In the genomic region with DNA sequence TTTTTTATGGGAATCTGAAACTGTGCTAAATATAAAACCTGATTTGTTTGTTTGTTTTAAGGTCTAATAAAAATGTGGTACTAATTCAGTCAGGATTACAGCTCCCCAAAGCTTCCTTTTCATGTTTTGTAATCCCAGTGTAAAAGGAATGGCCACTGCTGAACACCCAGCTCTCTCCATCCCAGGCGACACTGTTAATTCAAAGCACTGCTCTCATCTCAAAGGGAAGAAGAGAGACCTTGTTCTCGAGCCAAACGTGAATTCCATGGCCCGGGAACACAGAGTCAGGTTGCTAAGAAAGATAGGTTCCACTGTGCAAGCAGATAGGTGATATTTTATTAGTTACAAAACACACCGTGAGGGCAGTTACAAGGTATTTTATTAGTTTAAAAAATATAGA, we compare ENCODE assay signal across 17 mouse cellular contexts.
DNase-seq lines count a peak whose midpoint lies in the region; ATAC-seq and TF ChIP-seq lines count a peak whose summit lies in the region.
"Had no signal": no experiment of that assay in that cellular context is flagged by ENCODE, and none has a peak within 500 bp of the region (broad histone marks: within the 10 kb centered on the region; RNA-seq: fewer than 3 reads in every experiment).

No protein-coding gene starts in this region.

- no peaks in the 10 kb centered on the region for H3K36me3 ChIP-seq in heart, adult 2 months (ENCODE audit: control insufficient read depth, insufficient read depth, low read length)
- H3K36me3 ChIP-seq in kidney, embryonic 15.5 days: no peaks in the 10 kb centered on the region
- no peaks in the 10 kb centered on the region for H3K36me3 ChIP-seq in midbrain, embryonic 14.5 days (ENCODE audit: control insufficient read depth, insufficient read depth, low read length)
- no peaks in the 10 kb centered on the region for H3K36me3 ChIP-seq in midbrain, embryonic 11.5 days (ENCODE audit: control insufficient read depth, insufficient read depth, low read length)
- H3K36me3 ChIP-seq: embryonic facial prominence, embryonic 10.5 days; forebrain, embryonic 12.5 days; G1E; limb, embryonic 13.5 days had no signal

- no peak for TF ChIP-seq EP300 in heart, adult 2 months (IDR thresholded peaks at IDR 0.05; ENCODE audit: insufficient read depth, low read depth, low read length)

- no peak for DNase-seq in heart, adult 2 months
- DNase-seq in heart, adult 8-10 months (ENCODE audit: low spot score): no peak
- DNase-seq in kidney, adult 18-20 months: no peak
- DNase-seq in midbrain, embryonic 14.5 days: peak; percentile 34
- no peak for DNase-seq in midbrain, embryonic 11.5 days (ENCODE audit: low spot score, missing footprints)
- no peak for DNase-seq in embryo, embryonic 11 days
- DNase-seq: cerebellum, adult 8-10 months; right cerebral cortex, postnatal 14 days; spleen, adult 18-20 months; thymus, postnatal 36 days had no signal

- no peaks in the 10 kb centered on the region for H3K27me3 ChIP-seq in heart, adult 2 months (ENCODE audit: control insufficient read depth, insufficient read depth, low read length)
- no peaks in the 10 kb centered on the region for H3K27me3 ChIP-seq in kidney, embryonic 15.5 days
- no peaks in the 10 kb centered on the region for H3K27me3 ChIP-seq in midbrain, embryonic 14.5 days (ENCODE audit: control insufficient read depth, insufficient read depth, low read length)
- H3K27me3 ChIP-seq in midbrain, embryonic 11.5 days (ENCODE audit: control insufficient read depth, insufficient read depth, low read length): no peaks in the 10 kb centered on the region
- H3K27me3 ChIP-seq: forebrain, embryonic 12.5 days; limb, embryonic 13.5 days; megakaryocyte, embryonic 14.5 days had no signal

- H3K79me2 ChIP-seq in heart, adult 2 months (replicated peaks; ENCODE audit: control insufficient read depth, insufficient read depth, low read length): no peaks in the 10 kb centered on the region

- peak overlapping the region; percentile 85 for H3K27ac ChIP-seq in heart, adult 2 months
- H3K27ac ChIP-seq in kidney, embryonic 15.5 days: peak overlapping the region; percentile 48; the same call in 1 of the 2 replicates
- H3K27ac ChIP-seq in midbrain, embryonic 14.5 days (replicated peaks; ENCODE audit: low read depth, low read length): no peak overlapping the region
- H3K27ac ChIP-seq in midbrain, embryonic 11.5 days (ENCODE audit: low read depth, low read length): no peak overlapping the region
- H3K27ac ChIP-seq: embryonic facial prominence, embryonic 10.5 days; forebrain, embryonic 12.5 days; limb, embryonic 13.5 days had no signal

- intact Hi-C loops in heart, adult 2 months (cut with DNase I): loop anchor here (5.0 kb wide), 1 partner anchor 73 kb away; no protein-coding TSS in a partner anchor

- 0 out of 2 replicates have a peak, but pooled peaks cover 3% of the 10 kb centered on the region for H3K9me3 ChIP-seq in kidney, embryonic 15.5 days (replicated peaks)
- 0 out of 2 replicates have a peak, but pooled peaks cover 3% of the 10 kb centered on the region for H3K9me3 ChIP-seq in midbrain, embryonic 14.5 days (ENCODE audit: control insufficient read depth, low read length)
- H3K9me3 ChIP-seq in midbrain, embryonic 11.5 days (ENCODE audit: control insufficient read depth, low read length): peaks cover 2% of the 10 kb centered on the region; the same call in 1 of the 2 replicates
- H3K9me3 ChIP-seq: forebrain, embryonic 12.5 days had no signal

- no peak for TF ChIP-seq POLR2A in heart, adult 2 months (IDR thresholded peaks at IDR 0.05; ENCODE audit: insufficient read depth, low read depth, low read length)

- H3K4me1 ChIP-seq in heart, adult 2 months (ENCODE audit: control insufficient read depth, insufficient read depth, low read length): peaks cover 11% of the 10 kb centered on the region
- H3K4me1 ChIP-seq in kidney, embryonic 15.5 days: peaks cover 13% of the 10 kb centered on the region
- H3K4me1 ChIP-seq in midbrain, embryonic 14.5 days (ENCODE audit: control insufficient read depth, insufficient read depth, low read length): 0 out of 2 replicates have a peak, but pooled peaks cover 2% of the 10 kb centered on the region
- H3K4me1 ChIP-seq in midbrain, embryonic 11.5 days (ENCODE audit: control insufficient read depth, insufficient read depth, low read length): no peaks in the 10 kb centered on the region; the same call in 1 of the 2 replicates

- H3K4me2 ChIP-seq in kidney, embryonic 15.5 days: no peak overlapping the region
- H3K4me2 ChIP-seq in midbrain, embryonic 14.5 days (ENCODE audit: low read length): no peak overlapping the region
- no peak overlapping the region for H3K4me2 ChIP-seq in midbrain, embryonic 11.5 days
- H3K4me2 ChIP-seq: forebrain, embryonic 12.5 days; heart, embryonic 11.5 days; limb, embryonic 13.5 days had no signal

- TF ChIP-seq CTCF in heart, adult 2 months (IDR thresholded peaks at IDR 0.05): no peak

- H3K4me3 ChIP-seq in heart, adult 2 months: no peak overlapping the region
- H3K4me3 ChIP-seq in kidney, embryonic 15.5 days (replicated peaks): no peak overlapping the region
- no peak overlapping the region for H3K4me3 ChIP-seq in midbrain, embryonic 14.5 days (replicated peaks; ENCODE audit: low read depth, low read length)
- H3K4me3 ChIP-seq in midbrain, embryonic 11.5 days (ENCODE audit: low read depth, low read length): no peak overlapping the region
- H3K4me3 ChIP-seq: embryonic facial prominence, embryonic 10.5 days; forebrain, embryonic 12.5 days; limb, embryonic 13.5 days; megakaryocyte, embryonic 14.5 days had no signal

- 29% methylated on average over 5 of the region's 5 CpGs for WGBS in heart, adult 2 months
- whole genome bisulfite sequencing in kidney, embryonic 15.5 days: 46% methylated on average over 5 of the region's 5 CpGs
- 30% methylated on average over 5 of the region's 5 CpGs for WGBS in midbrain, embryonic 14.5 days
- WGBS in midbrain, embryonic 11.5 days: 39% methylated on average over 5 of the region's 5 CpGs

- no peak for ATAC-seq in kidney, embryonic 15.5 days (replicated peaks; ENCODE audit: low FRiP score)
- ATAC-seq in midbrain, embryonic 14.5 days (ENCODE audit: low FRiP score, low TSS enrichment): no peak
- ATAC-seq in midbrain, embryonic 11.5 days (ENCODE audit: low FRiP score): no peak

- H3K9ac ChIP-seq in heart, adult 2 months (ENCODE audit: low read depth, low read length): no peak overlapping the region
- H3K9ac ChIP-seq in kidney, embryonic 15.5 days: no peak overlapping the region
- no peak overlapping the region for H3K9ac ChIP-seq in midbrain, embryonic 14.5 days (replicated peaks; ENCODE audit: low read length)
- no peak overlapping the region for H3K9ac ChIP-seq in midbrain, embryonic 11.5 days (ENCODE audit: low read length)
- H3K9ac ChIP-seq: forebrain, embryonic 12.5 days; limb, embryonic 13.5 days had no signal

Comparison
In these comparisons a context has a peak if more than half of its experiments do, and no peak if none do; other contexts are left out.
1. H3K27ac ChIP-seq: peak in heart, adult 2 months (single experiment) and kidney, embryonic 15.5 days (single experiment); none in midbrain, embryonic 14.5 days (single experiment) and midbrain, embryonic 11.5 days (single experiment).